Mouse (Mus musculus) C2C12 (cell line): ENCODE data around the gene Ceacam18. TPM values are rescaled to one million over a fixed set of nuclear protein-coding genes. Genes with fewer than 3 reads are reported as not detected.

Experiments used
- H3K27me3 ChIP-seq: one replicate; pipeline ENCODE4 v1.6.1; 2011; ENCODE audit not compliant: control insufficient read depth, insufficient read depth, insufficient read length
- H3K36me3 ChIP-seq: one replicate; pipeline ENCODE4 v1.6.1; 2011; ENCODE audit not compliant: control insufficient read depth, insufficient read depth
- H3K4me3 ChIP-seq: one replicate; pipeline ENCODE4 v1.5.1; 2011; ENCODE audit warnings: mild to moderate bottlenecking, control low read depth; ENCODE audit not compliant: poor library complexity, insufficient read depth, severe bottlenecking
- H3K79me2 ChIP-seq: one replicate; pipeline ENCODE4 v1.6.1; 2011; ENCODE audit not compliant: control insufficient read depth, insufficient read depth
- H3K79me3 ChIP-seq: one replicate; pipeline ENCODE4 v1.6.1; 2011; ENCODE audit warnings: low read depth, control low read depth
- H3ac ChIP-seq: one replicate; pipeline ENCODE3; 2011; ENCODE audit warnings: low read depth; ENCODE audit not compliant: control insufficient read depth, insufficient read length
- CEBPB ChIP-seq: IDR thresholded peaks from one replicate; pipeline ENCODE4 v1.6.1; 2011; ENCODE audit warnings: low read depth, mild to moderate bottlenecking, control low read depth, moderate library complexity
- CTCF ChIP-seq: IDR thresholded peaks from one replicate; pipeline ENCODE4 v1.5.1; 2011; ENCODE audit not compliant: control insufficient read depth, insufficient read depth, insufficient read length
- FOSL1 ChIP-seq: IDR thresholded peaks from one replicate; pipeline ENCODE4 v1.8.0; 2011; ENCODE audit warnings: mild to moderate bottlenecking, low read length; ENCODE audit not compliant: poor library complexity, insufficient read depth, severe bottlenecking
- MAX ChIP-seq: IDR thresholded peaks from one replicate; pipeline ENCODE4 v1.6.1; 2011; ENCODE audit warnings: mild to moderate bottlenecking, control low read depth
- MYOD1 ChIP-seq: IDR thresholded peaks from one replicate; pipeline ENCODE4 v1.6.1; 2011; ENCODE audit warnings: low read depth; ENCODE audit not compliant: control insufficient read depth, insufficient read length
- MYOG ChIP-seq: IDR thresholded peaks from one replicate; pipeline ENCODE4 v1.6.1; 2011; ENCODE audit not compliant: control insufficient read depth, insufficient read length; ENCODE audit errors: extremely low read depth
- USF1 ChIP-seq: IDR thresholded peaks from one replicate; pipeline ENCODE4 v1.6.1; 2011; ENCODE audit warnings: low read depth, mild to moderate bottlenecking, control low read depth, moderate library complexity
- polyA plus RNA-seq: library from polyadenylated mRNA; unstranded; fragments of >200 nt; fragmentation: generic; extraction: Trizol; gene quantifications from one replicate; pipeline ENCODE4 v1.2.1, GENCODE M21; 2012; ENCODE audit warnings: missing spikeins

Gene Ceacam18
- polyA plus RNA-seq, 1 experiment: not detected

DNA sequence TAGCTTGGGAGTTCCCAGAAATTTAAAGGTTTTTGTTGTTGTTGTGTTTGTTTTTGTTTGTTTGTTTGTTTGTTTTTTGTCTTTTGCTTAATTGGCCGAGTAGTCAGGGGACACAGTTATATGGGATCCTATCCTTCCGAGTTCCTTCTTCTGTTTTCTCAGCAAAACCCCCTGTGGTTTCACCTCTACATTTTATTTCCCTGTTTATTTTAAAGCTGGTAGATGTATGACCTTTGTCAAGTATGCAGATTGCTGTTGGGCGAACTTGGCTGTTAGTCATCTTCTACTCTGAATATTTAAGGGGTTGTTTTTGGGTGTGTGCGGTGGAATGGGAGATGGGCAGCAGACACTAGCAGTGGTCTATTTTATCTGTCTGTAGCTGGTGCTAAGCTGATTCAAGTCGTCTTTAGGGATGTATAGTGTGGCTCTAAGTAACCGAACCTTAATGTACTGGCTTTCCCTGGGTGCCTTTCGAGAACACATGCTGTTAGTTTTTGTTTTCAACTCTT, 26.1 kb upstream of the Ceacam18 start:
- no peak overlapping the region for H3K4me3 ChIP-seq

GRCm38 (mm10) chr7:43613816-43614551, 20.5 kb upstream of the Ceacam18 start:
- Histone ChIP-seq H3ac (no peak overlapping the region), H3K27me3 (peaks cover 16% of the 10 kb centered on the region), H3K79me3 (no peaks in the 10 kb centered on the region), H3K36me3 (no peaks in the 10 kb centered on the region), H3K79me2 (no peaks in the 10 kb centered on the region), H3K4me3 (no peak overlapping the region)
- TF ChIP-seq MAX: no peak
- no peak for TF ChIP-seq MYOD1
- no peak for TF ChIP-seq CEBPB
- no peak for TF ChIP-seq FOSL1
- TF ChIP-seq USF1: no peak
- TF ChIP-seq MYOG: no peak
- no peak for TF ChIP-seq CTCF

More for the DNA sequence above, 26.1 kb upstream of the Ceacam18 start:
- Histone ChIP-seq H3K27me3 (peaks cover 10% of the 10 kb centered on the region), H3ac (no peak overlapping the region), H3K79me2 (no peaks in the 10 kb centered on the region), H3K79me3 (no peaks in the 10 kb centered on the region), H3K36me3 (no peaks in the 10 kb centered on the region)
- no peak for TF ChIP-seq USF1
- TF ChIP-seq CEBPB: no peak
- no peak for TF ChIP-seq CTCF
- TF ChIP-seq MYOG: no peak
- no peak for TF ChIP-seq FOSL1
- no peak for TF ChIP-seq MAX
- TF ChIP-seq MYOD1: no peak

- Histone ChIP-seq H3K79me2 (no peaks in the 10 kb centered on the region), H3K27me3 (peaks cover 3% of the 10 kb centered on the region), H3K36me3 (no peaks in the 10 kb centered on the region), H3K79me3 (no peaks in the 10 kb centered on the region), H3K4me3 (no peak overlapping the region), H3ac (no peak overlapping the region)
- no peak for TF ChIP-seq FOSL1
- TF ChIP-seq MYOG: no peak
- no peak for TF ChIP-seq MAX
- no peak for TF ChIP-seq CTCF
- TF ChIP-seq USF1: no peak
- no peak for TF ChIP-seq MYOD1
- TF ChIP-seq CEBPB: no peak
These were observed 11.6 kb upstream of the Ceacam18 start for GRCm38 (mm10) chr7:43622927-43623326.

GRCm38 (mm10) chr7:43623819-43624218, 10.7 kb upstream of the Ceacam18 start:
- Histone ChIP-seq H3K36me3 (no peaks in the 10 kb centered on the region), H3K79me3 (no peaks in the 10 kb centered on the region), H3K27me3 (peaks cover 3% of the 10 kb centered on the region), H3K4me3 (no peak overlapping the region), H3ac (no peak overlapping the region), H3K79me2 (no peaks in the 10 kb centered on the region)
- TF ChIP-seq MAX (no peak), FOSL1 (no peak), MYOD1 (peak; percentile 15)

DNA sequence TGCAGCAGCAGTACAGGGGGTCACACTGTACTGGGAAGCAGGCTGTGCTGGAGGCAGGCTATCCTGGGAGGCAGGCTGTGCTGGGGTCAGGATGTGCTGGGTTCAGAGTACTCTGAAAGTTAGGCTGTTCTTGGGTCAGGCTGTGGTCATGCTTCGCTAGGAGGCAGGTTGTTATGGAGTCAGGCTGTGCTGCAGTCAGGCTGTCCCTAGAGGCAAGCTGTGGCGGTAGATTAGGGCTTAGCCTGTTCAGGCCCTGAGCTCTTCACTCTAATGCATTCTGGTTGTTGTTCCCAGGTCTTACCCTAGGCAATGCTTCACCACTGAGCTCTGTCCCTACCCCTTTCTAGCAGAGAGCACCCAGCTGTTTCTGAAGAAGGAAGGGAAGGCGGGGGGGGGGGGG, 9.4 kb upstream of the Ceacam18 start:
- no peak for TF ChIP-seq MYOG
- no peak for TF ChIP-seq MYOD1
- no peak for TF ChIP-seq CTCF
- TF ChIP-seq MAX: no peak
- no peak for TF ChIP-seq FOSL1
- TF ChIP-seq USF1: no peak
- TF ChIP-seq CEBPB: no peak
- Histone ChIP-seq H3K4me3 (no peak overlapping the region), H3K79me3 (no peaks in the 10 kb centered on the region), H3K36me3 (no peaks in the 10 kb centered on the region), H3K27me3 (peaks cover 3% of the 10 kb centered on the region), H3ac (no peak overlapping the region), H3K79me2 (no peaks in the 10 kb centered on the region)
